Mouse (Mus musculus): ENCODE measurements around the gene Arpc1a.
A peak's percentile ranks its signal among the peaks of the same experiment; 100 is the strongest.
"Not testable (repeated sequence)": the region's sequence is repeated elsewhere in the genome, so short reads cannot be mapped to it uniquely, and the experiment has no call there.

Gene Arpc1a

GRCm38 (mm10) chr5:145083632-145084451 is at the start of gene Arpc1a, which contains the start of gene Kpna7:
Gene Arpc1a (plus strand): TSS chr5:145083830.
Gene Kpna7 (minus strand): TSS chr5:145084030.
- peak; percentile 82 to 88 for DNase-seq (ENCODE audit: low spot score in 2 of 2)

- DNase-seq (ENCODE audit: low spot score in 2 of 2) = no peak
Measured at GRCm38 (mm10) chr5:145041628-145042027, 42.0 kb upstream of the Arpc1a start.

GRCm38 (mm10) chr5:145042690-145043089 is 40.9 kb upstream of the Arpc1a start, which contains the start of gene 1700018F24Rik:
Gene 1700018F24Rik (plus strand): TSS chr5:145042990.
- DNase-seq (ENCODE audit: low spot score in 2 of 2) = not testable (repeated sequence)

- not testable (repeated sequence) for DNase-seq (ENCODE audit: low spot score in 2 of 2)
Measured at GRCm38 (mm10) chr5:145054187-145054586, 29.4 kb upstream of the Arpc1a start.

GRCm38 (mm10) chr5:145057907-145058306 is 25.7 kb upstream of the Arpc1a start:
- DNase-seq (ENCODE audit: low spot score in 2 of 2) = no peak

- no peak for DNase-seq (ENCODE audit: low spot score in 2 of 2)
Measured at GRCm38 (mm10) chr5:145058722-145059121, 24.9 kb upstream of the Arpc1a start.

- DNase-seq (ENCODE audit: low spot score in 2 of 2) = no peak
Measured at GRCm38 (mm10) chr5:145059524-145059923, 24.1 kb upstream of the Arpc1a start.

GRCm38 (mm10) chr5:145064765-145065340 is 18.8 kb upstream of the Arpc1a start:
- DNase-seq (ENCODE audit: low spot score in 2 of 2) = no peak

GRCm38 (mm10) chr5:145068863-145069262 is 14.8 kb upstream of the Arpc1a start:
- no peak for DNase-seq (ENCODE audit: low spot score in 2 of 2)

GRCm38 (mm10) chr5:145069707-145070106 is 13.9 kb upstream of the Arpc1a start:
- DNase-seq (ENCODE audit: low spot score in 2 of 2) = peak; percentile 30 to 77

GRCm38 (mm10) chr5:145071342-145071741 is 12.3 kb upstream of the Arpc1a start:
- DNase-seq (ENCODE audit: low spot score in 2 of 2) = no peak

GRCm38 (mm10) chr5:145075081-145075480 is 8.5 kb upstream of the Arpc1a start:
- DNase-seq (ENCODE audit: low spot score in 2 of 2) = no peak

GRCm38 (mm10) chr5:145081866-145082613 is 1.6 kb upstream of the Arpc1a start:
- DNase-seq (ENCODE audit: low spot score in 2 of 2) = no peak

GRCm38 (mm10) chr5:145083201-145083600 is 429 bp upstream of the Arpc1a start:
- not testable (repeated sequence) for DNase-seq (ENCODE audit: low spot score in 2 of 2)

GRCm38 (mm10) chr5:145084822-145085221 is 1.2 kb downstream of the Arpc1a start:
- DNase-seq (ENCODE audit: low spot score in 2 of 2) = no peak

- DNase-seq (ENCODE audit: low spot score in 2 of 2) = no peak
Measured at GRCm38 (mm10) chr5:145088186-145088585, 4.6 kb downstream of the Arpc1a start.

GRCm38 (mm10) chr5:145089878-145090277 is 6.2 kb downstream of the Arpc1a start:
- DNase-seq (ENCODE audit: low spot score in 2 of 2) = no peak

- no peak for DNase-seq (ENCODE audit: low spot score in 2 of 2)
Measured at GRCm38 (mm10) chr5:145096195-145096594, 12.6 kb downstream of the Arpc1a start.

GRCm38 (mm10) chr5:145098340-145098821 is 14.8 kb downstream of the Arpc1a start:
- DNase-seq (ENCODE audit: low spot score in 2 of 2) = no peak

GRCm38 (mm10) chr5:145100960-145101359 is 17.3 kb downstream of the Arpc1a start:
- no peak for DNase-seq (ENCODE audit: low spot score in 2 of 2)

- DNase-seq (ENCODE audit: low spot score in 2 of 2) = not testable (repeated sequence)
Measured at GRCm38 (mm10) chr5:145101451-145101850, 17.8 kb downstream of the Arpc1a start.

- no peak for DNase-seq (ENCODE audit: low spot score in 2 of 2)
Measured at GRCm38 (mm10) chr5:145102706-145103105, 19.1 kb downstream of the Arpc1a start.
